Mouse (Mus musculus): ENCODE measurements around the gene Car10. TPM values are rescaled to one million over a fixed set of nuclear protein-coding genes. Genes with fewer than 3 reads are reported as not detected.
"Not testable (repeated sequence)": the region's sequence is repeated elsewhere in the genome, so short reads cannot be mapped to it uniquely, and the experiment has no call there.

Gene Car10
- polyA plus RNA-seq, 2 experiments from 2014 or later: 0.12 TPM; not detected in 1

- ATAC-seq: no peak
Measured at GRCm38 (mm10) chr11:93173533-93174308, 75.9 kb downstream of the Car10 start.

GRCm38 (mm10) chr11:93185477-93185876, 87.6 kb downstream of the Car10 start:
- ATAC-seq: no peak

GRCm38 (mm10) chr11:93186163-93186562, 88.3 kb downstream of the Car10 start:
- ATAC-seq: no peak

GRCm38 (mm10) chr11:93188621-93189020, 90.8 kb downstream of the Car10 start:
- ATAC-seq: no peak

- no peak for ATAC-seq
Measured at GRCm38 (mm10) chr11:93200046-93200445, 102.2 kb downstream of the Car10 start.

GRCm38 (mm10) chr11:93217457-93217856, 119.6 kb downstream of the Car10 start:
- ATAC-seq: no peak

GRCm38 (mm10) chr11:93230057-93230456, 132.2 kb downstream of the Car10 start:
- ATAC-seq: no peak

- no peak for ATAC-seq
Measured at GRCm38 (mm10) chr11:93249771-93250265, 152.0 kb downstream of the Car10 start.

GRCm38 (mm10) chr11:93251766-93252165, 153.9 kb downstream of the Car10 start:
- ATAC-seq: no peak

GRCm38 (mm10) chr11:93263979-93264378, 166.2 kb downstream of the Car10 start:
- no peak for ATAC-seq

GRCm38 (mm10) chr11:93272016-93272415, 174.2 kb downstream of the Car10 start:
- no peak for ATAC-seq

GRCm38 (mm10) chr11:93273906-93274305, 176.1 kb downstream of the Car10 start:
- ATAC-seq: no peak

- no peak for ATAC-seq
Measured at GRCm38 (mm10) chr11:93293661-93294060, 195.8 kb downstream of the Car10 start.

- no peak for ATAC-seq
Measured at GRCm38 (mm10) chr11:93309981-93310380, 212.2 kb downstream of the Car10 start.

- ATAC-seq: no peak
Measured at GRCm38 (mm10) chr11:93337756-93338155, 239.9 kb downstream of the Car10 start.

- no peak for ATAC-seq
Measured at GRCm38 (mm10) chr11:93343961-93344360, 246.1 kb downstream of the Car10 start.

GRCm38 (mm10) chr11:93344869-93345268, 247.0 kb downstream of the Car10 start:
- ATAC-seq: no peak

GRCm38 (mm10) chr11:93361576-93361975, 263.7 kb downstream of the Car10 start:
- ATAC-seq: no peak

- no peak for ATAC-seq
Measured at GRCm38 (mm10) chr11:93364171-93364570, 266.3 kb downstream of the Car10 start.

- ATAC-seq: no peak
Measured at GRCm38 (mm10) chr11:93367244-93367643, 269.4 kb downstream of the Car10 start.

- ATAC-seq: no peak
Measured at GRCm38 (mm10) chr11:93367740-93368139, 269.9 kb downstream of the Car10 start.

GRCm38 (mm10) chr11:93373697-93374354, 276.0 kb downstream of the Car10 start:
- no peak for ATAC-seq

GRCm38 (mm10) chr11:93391159-93391558, 293.3 kb downstream of the Car10 start:
- no peak for ATAC-seq

- ATAC-seq: not testable (repeated sequence)
Measured at GRCm38 (mm10) chr11:93393371-93393770, 295.5 kb downstream of the Car10 start.
